Mouse (Mus musculus): ENCODE results near the gene Prm2. TPM values are rescaled to one million over a fixed set of nuclear protein-coding genes. Genes with fewer than 3 reads are reported as not detected.

Gene Prm2
- polyA plus RNA-seq, 1 experiment from 2014 or later: not detected

DNA sequence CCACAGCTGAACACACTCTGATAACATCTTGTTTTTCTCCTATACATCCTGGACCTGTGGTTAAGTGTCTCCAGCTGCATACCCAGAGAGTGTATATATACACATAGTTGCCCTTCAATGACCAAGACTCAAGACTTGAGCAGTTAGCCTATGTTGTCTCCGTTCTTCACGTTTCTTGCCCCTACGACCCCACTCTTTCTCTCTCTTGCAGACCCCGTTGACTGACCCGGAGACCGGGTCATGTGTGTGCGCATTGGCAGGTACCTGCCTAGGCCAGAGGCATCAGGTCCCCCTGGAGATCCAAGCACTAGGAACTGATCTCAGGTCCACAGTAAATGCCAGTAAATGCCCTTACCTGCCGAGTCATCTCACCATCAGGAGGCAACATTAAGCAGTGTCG is 31.3 kb upstream of the Prm2 start:
- Histone ChIP-seq H3K9me3 (ENCODE audit: low read depth, low read length) (no peaks in the 10 kb centered on the region), H3K4me1 (ENCODE audit: insufficient read depth) (no peaks in the 10 kb centered on the region), H3K9ac (no peak overlapping the region), H3K27me3 (ENCODE audit: insufficient read depth, low read length) (no peaks in the 10 kb centered on the region), H3K36me3 (ENCODE audit: insufficient read depth) (no peaks in the 10 kb centered on the region), H3K4me3 (ENCODE audit: low read depth, low read length) (no peak overlapping the region), H3K27ac (ENCODE audit: low read depth) (no peak overlapping the region), H3K4me2 (no peak overlapping the region)
- WGBS: 85% methylated on average over 9 of the region's 9 CpGs
- DNase-seq: no peak
- ATAC-seq (ENCODE audit: insufficient read depth): no peak
- TF ChIP-seq CTCF (IDR thresholded peaks at IDR 0.05; ENCODE audit: low read depth): no peak

DNA sequence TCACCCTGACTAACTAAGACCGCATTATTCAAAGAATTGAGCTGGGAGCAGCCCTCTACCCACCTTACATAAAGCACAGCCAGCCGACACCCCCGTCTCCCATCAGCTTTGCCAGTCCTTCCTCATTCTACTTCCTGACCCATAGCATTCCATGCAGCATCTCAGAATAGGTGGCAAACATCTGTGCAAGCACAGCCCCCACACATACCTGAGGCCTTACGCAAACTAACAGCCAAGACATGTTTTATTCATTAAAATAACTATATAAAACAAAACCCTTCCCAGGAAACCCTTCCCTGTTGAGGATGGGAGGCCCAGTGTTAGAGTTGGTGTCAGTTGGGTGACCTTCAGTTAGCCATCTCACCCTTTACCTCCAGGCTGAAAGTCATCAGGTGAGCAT is 29.9 kb upstream of the Prm2 start:
- Histone ChIP-seq H3K36me3 (ENCODE audit: insufficient read depth) (no peaks in the 10 kb centered on the region), H3K27ac (ENCODE audit: low read depth) (no peak overlapping the region), H3K9me3 (ENCODE audit: low read depth, low read length) (no peaks in the 10 kb centered on the region), H3K9ac (no peak overlapping the region), H3K4me3 (ENCODE audit: low read depth, low read length) (no peak overlapping the region), H3K27me3 (ENCODE audit: insufficient read depth, low read length) (no peaks in the 10 kb centered on the region), H3K4me2 (no peak overlapping the region), H3K4me1 (ENCODE audit: insufficient read depth) (no peaks in the 10 kb centered on the region)
- ATAC-seq (ENCODE audit: insufficient read depth) (no peak), DNase-seq (no peak)
- no peak for TF ChIP-seq CTCF (IDR thresholded peaks at IDR 0.05; ENCODE audit: low read depth)
- 79% methylated on average over 4 of the region's 4 CpGs for WGBS

DNA sequence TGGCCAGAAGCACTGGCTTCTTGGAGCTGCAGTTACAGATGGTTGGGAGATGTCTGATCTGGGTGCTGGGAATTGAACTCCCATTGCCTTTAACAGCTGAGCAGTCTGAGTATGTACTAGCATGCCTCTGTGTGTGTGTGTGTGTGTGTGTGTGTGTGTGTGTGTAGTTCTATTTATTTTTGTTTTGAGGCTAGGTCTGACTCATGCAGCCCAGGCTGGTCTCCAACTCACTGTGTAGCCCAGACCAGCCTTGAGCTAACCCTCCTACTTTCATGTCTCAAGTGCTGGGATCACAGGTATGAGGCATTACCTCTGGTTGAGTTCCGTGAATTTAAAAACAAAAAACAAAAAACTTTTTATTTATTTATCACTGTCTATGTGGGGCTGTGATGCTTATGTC is 28.6 kb upstream of the Prm2 start:
- H3K9ac ChIP-seq: no peak overlapping the region
- H3K36me3 ChIP-seq (ENCODE audit: insufficient read depth): no peaks in the 10 kb centered on the region
- H3K27ac ChIP-seq (ENCODE audit: low read depth): no peak overlapping the region
- ATAC-seq (ENCODE audit: insufficient read depth): no peak
- H3K4me2 ChIP-seq: no peak overlapping the region
- no peak for DNase-seq
- 78% methylated on average over 1 of the region's 1 CpGs for WGBS
- H3K4me1 ChIP-seq (ENCODE audit: insufficient read depth): no peaks in the 10 kb centered on the region
- no peak for TF ChIP-seq CTCF (IDR thresholded peaks at IDR 0.05; ENCODE audit: low read depth)
- H3K27me3 ChIP-seq (ENCODE audit: insufficient read depth, low read length): no peaks in the 10 kb centered on the region
- no peak overlapping the region for H3K4me3 ChIP-seq (ENCODE audit: low read depth, low read length)
- H3K9me3 ChIP-seq (ENCODE audit: low read depth, low read length): no peaks in the 10 kb centered on the region

DNA sequence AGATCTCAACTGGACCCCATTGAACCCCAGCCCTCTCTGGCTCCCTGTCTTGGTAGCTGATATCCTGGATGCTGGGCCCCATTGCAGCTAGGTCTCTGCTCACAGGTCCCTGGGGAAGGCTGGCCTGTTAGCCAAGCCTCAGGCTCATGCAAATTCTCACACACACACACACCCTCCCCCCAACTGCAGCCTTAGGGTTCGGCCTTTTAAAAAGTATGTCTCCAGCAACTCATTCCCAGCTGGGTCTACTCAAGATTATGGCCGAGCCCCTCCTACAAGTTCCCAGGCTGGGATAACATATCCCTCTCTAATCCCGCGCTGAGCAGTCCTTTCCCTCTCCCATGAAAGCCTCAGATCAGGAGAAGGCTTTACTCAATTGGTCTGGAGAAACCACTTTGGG is 25.5 kb upstream of the Prm2 start:
- Histone ChIP-seq H3K27me3 (ENCODE audit: insufficient read depth, low read length) (no peaks in the 10 kb centered on the region), H3K36me3 (ENCODE audit: insufficient read depth) (no peaks in the 10 kb centered on the region), H3K4me1 (ENCODE audit: insufficient read depth) (no peaks in the 10 kb centered on the region), H3K4me3 (ENCODE audit: low read depth, low read length) (no peak overlapping the region), H3K4me2 (no peak overlapping the region), H3K27ac (ENCODE audit: low read depth) (no peak overlapping the region), H3K9me3 (ENCODE audit: low read depth, low read length) (no peaks in the 10 kb centered on the region), H3K9ac (no peak overlapping the region)
- TF ChIP-seq CTCF (IDR thresholded peaks at IDR 0.05; ENCODE audit: low read depth): no peak
- peak; percentile 15 for DNase-seq
- ATAC-seq (ENCODE audit: insufficient read depth): peak; percentile 31; the same call in 1 of the 2 replicates
- 47% methylated on average over 4 of the region's 4 CpGs for WGBS

DNA sequence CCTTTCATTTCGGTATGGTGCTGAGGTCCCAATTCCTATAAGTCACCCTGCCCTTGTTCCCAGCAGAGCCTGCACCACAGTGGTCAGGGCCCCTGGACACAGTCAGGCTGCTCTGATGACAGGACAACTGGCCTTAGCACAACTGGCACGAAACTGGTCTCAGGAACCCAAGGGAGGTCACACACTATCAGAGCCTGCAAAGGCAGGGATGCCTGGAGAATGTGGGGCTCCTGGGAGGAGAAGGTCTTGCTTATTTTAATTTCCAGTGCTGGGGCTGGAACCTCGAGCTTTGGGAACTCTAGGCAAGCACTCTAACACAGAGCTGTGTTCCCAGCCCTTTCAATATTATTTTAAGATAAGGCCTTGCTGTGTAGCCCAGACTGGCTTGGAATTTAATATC is 24.0 kb upstream of the Prm2 start:
- DNase-seq: no peak
- Histone ChIP-seq H3K27ac (ENCODE audit: low read depth) (no peak overlapping the region), H3K4me1 (ENCODE audit: insufficient read depth) (no peaks in the 10 kb centered on the region), H3K4me2 (no peak overlapping the region), H3K36me3 (ENCODE audit: insufficient read depth) (no peaks in the 10 kb centered on the region), H3K27me3 (ENCODE audit: insufficient read depth, low read length) (no peaks in the 10 kb centered on the region), H3K9me3 (ENCODE audit: low read depth, low read length) (no peaks in the 10 kb centered on the region), H3K9ac (no peak overlapping the region), H3K4me3 (ENCODE audit: low read depth, low read length) (no peak overlapping the region)
- ATAC-seq (ENCODE audit: insufficient read depth): no peak
- no peak for TF ChIP-seq CTCF (IDR thresholded peaks at IDR 0.05; ENCODE audit: low read depth)
- WGBS: 55% methylated on average over 3 of the region's 3 CpGs

DNA sequence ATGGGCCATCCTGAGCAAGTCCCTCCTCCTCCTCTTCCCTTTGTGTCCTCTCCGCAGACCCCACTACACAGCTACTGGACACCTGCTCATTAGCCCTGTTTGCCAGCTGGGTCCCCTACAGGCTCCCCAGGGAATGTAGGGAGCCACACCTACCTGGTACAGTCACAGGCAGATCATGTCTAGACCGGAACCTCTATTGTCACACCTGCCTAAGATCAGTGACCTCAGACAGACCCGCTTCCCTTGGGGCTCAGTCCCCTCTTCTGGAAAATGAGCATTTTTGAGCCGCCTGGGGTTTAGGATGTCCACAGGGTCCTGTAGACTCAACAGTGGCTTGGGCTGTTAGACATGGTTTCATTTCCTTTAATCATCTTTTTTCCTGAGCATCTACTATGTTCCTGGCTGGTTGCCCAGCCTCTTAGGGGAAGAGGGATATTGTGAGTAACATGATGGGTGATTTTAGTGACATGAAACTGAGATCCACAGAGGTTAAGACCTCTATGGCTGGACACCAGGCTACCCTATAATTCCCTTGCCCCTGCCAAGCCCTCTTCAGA is 22.7 kb upstream of the Prm2 start:
- no peak for DNase-seq
- no peak overlapping the region for H3K27ac ChIP-seq (ENCODE audit: low read depth)
- H3K36me3 ChIP-seq (ENCODE audit: insufficient read depth): no peaks in the 10 kb centered on the region
- no peaks in the 10 kb centered on the region for H3K27me3 ChIP-seq (ENCODE audit: insufficient read depth, low read length)
- no peak for TF ChIP-seq CTCF (IDR thresholded peaks at IDR 0.05; ENCODE audit: low read depth)
- no peak overlapping the region for H3K4me3 ChIP-seq (ENCODE audit: low read depth, low read length)
- H3K9ac ChIP-seq: no peak overlapping the region
- WGBS: 77% methylated on average over 4 of the region's 4 CpGs
- H3K9me3 ChIP-seq (ENCODE audit: low read depth, low read length): no peaks in the 10 kb centered on the region
- no peaks in the 10 kb centered on the region for H3K4me1 ChIP-seq (ENCODE audit: insufficient read depth)
- H3K4me2 ChIP-seq: no peak overlapping the region
- no peak for ATAC-seq (ENCODE audit: insufficient read depth)

DNA sequence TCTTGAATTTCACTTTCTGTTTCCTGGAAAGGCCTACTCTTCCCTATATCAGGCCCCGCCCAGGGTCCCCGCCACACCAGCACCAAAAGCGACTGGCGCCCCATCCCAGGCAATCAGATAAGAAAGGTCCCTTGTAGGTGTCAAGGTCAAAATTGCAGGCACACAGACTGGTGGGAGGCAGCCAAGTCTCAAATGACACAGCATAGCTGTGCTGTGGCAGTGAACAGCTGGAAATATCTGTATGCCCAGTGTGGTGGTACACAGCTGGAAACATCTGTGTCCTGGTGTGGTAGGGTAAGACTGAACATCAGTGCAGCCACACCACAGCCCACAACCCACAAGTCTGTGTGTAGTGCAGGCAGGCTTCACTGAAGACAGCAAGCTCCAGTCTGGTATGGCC is 18.9 kb upstream of the Prm2 start:
- no peaks in the 10 kb centered on the region for H3K36me3 ChIP-seq (ENCODE audit: insufficient read depth)
- peak; percentile 89 for ATAC-seq (ENCODE audit: insufficient read depth)
- H3K4me2 ChIP-seq: no peak overlapping the region
- no peak overlapping the region for H3K9ac ChIP-seq
- no peak overlapping the region for H3K27ac ChIP-seq (ENCODE audit: low read depth)
- no peaks in the 10 kb centered on the region for H3K27me3 ChIP-seq (ENCODE audit: insufficient read depth, low read length)
- no peak for TF ChIP-seq CTCF (IDR thresholded peaks at IDR 0.05; ENCODE audit: low read depth)
- DNase-seq: peak; percentile 74
- no peak overlapping the region for H3K4me3 ChIP-seq (ENCODE audit: low read depth, low read length)
- no peaks in the 10 kb centered on the region for H3K4me1 ChIP-seq (ENCODE audit: insufficient read depth)
- WGBS: 56% methylated on average over 4 of the region's 4 CpGs
- no peaks in the 10 kb centered on the region for H3K9me3 ChIP-seq (ENCODE audit: low read depth, low read length)

DNA sequence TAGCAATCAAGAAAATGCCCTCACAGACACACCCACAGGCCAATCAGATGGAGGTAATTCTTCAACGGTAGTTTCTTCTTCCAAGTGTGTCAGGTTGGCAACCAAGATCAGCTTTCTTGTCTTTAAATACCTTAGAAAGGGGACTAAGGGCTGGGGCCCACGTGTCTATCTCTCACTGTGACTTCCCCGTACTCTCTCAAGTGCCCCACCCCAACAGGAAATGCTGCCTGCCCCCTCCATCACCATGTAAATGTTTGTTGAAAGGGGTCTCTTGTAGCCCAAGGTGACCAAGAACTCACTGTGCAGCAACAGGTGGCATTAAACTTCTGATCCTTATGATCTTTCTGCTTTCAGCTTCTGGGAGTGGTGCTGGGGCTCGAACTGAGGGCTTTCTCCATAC is 17.8 kb upstream of the Prm2 start:
- H3K9ac ChIP-seq: no peak overlapping the region
- DNase-seq (no peak), ATAC-seq (ENCODE audit: insufficient read depth) (no peak)
- H3K27ac ChIP-seq (ENCODE audit: low read depth): no peak overlapping the region
- no peak for TF ChIP-seq CTCF (IDR thresholded peaks at IDR 0.05; ENCODE audit: low read depth)
- H3K36me3 ChIP-seq (ENCODE audit: insufficient read depth): no peaks in the 10 kb centered on the region
- H3K4me2 ChIP-seq: no peak overlapping the region
- H3K9me3 ChIP-seq (ENCODE audit: low read depth, low read length): no peaks in the 10 kb centered on the region
- H3K27me3 ChIP-seq (ENCODE audit: insufficient read depth, low read length): no peaks in the 10 kb centered on the region
- 71% methylated on average over 4 of the region's 4 CpGs for WGBS
- no peak overlapping the region for H3K4me3 ChIP-seq (ENCODE audit: low read depth, low read length)
- no peaks in the 10 kb centered on the region for H3K4me1 ChIP-seq (ENCODE audit: insufficient read depth)
